Mouse (Mus musculus) MN1 (cell line): Measurements from ENCODE around the gene Slc29a1.

Experiments used
- DNase-seq: peaks from one replicate; pipeline ENCODE4 v3.0.0-alpha.2; 2016; ENCODE audit warnings: low spot score

Gene Slc29a1

GRCm38 (mm10) chr17:45568990-45569389, 30.4 kb downstream of the Slc29a1 start:
- DNase-seq = peak; percentile 40

- peak; percentile 70 for DNase-seq
These were observed 32.2 kb downstream of the Slc29a1 start for GRCm38 (mm10) chr17:45567162-45567601.

GRCm38 (mm10) chr17:45566360-45567161, 32.8 kb downstream of the Slc29a1 start:
- DNase-seq = peak; percentile 70

GRCm38 (mm10) chr17:45566031-45566359, 33.4 kb downstream of the Slc29a1 start:
- no peak for DNase-seq

GRCm38 (mm10) chr17:45565103-45565502, 34.3 kb downstream of the Slc29a1 start:
- DNase-seq = no peak

GRCm38 (mm10) chr17:45564531-45565084, 34.8 kb downstream of the Slc29a1 start:
- peak; percentile 63 for DNase-seq

- peak; percentile 99 for DNase-seq
These were observed 35.5 kb downstream of the Slc29a1 start, which contains the start of gene Slc35b2 for GRCm38 (mm10) chr17:45563655-45564530. Slc35b2 (plus strand) TSS chr17:45563874.

- peak; percentile 19 for DNase-seq
These were observed 36.2 kb downstream of the Slc29a1 start for GRCm38 (mm10) chr17:45563216-45563615.

GRCm38 (mm10) chr17:45559732-45560525, 39.5 kb downstream of the Slc29a1 start:
- DNase-seq = no peak

GRCm38 (mm10) chr17:45557998-45558862, 41.2 kb downstream of the Slc29a1 start:
- peak; percentile 46 for DNase-seq

GRCm38 (mm10) chr17:45557246-45557824, 42.1 kb downstream of the Slc29a1 start:
- no peak for DNase-seq

GRCm38 (mm10) chr17:45556514-45557245, 42.7 kb downstream of the Slc29a1 start:
- no peak for DNase-seq

- no peak for DNase-seq
These were observed 43.3 kb downstream of the Slc29a1 start for GRCm38 (mm10) chr17:45556107-45556489.

- peak; percentile 96 for DNase-seq
These were observed 43.8 kb downstream of the Slc29a1 start, which contains the start of gene Nfkbie for GRCm38 (mm10) chr17:45555452-45556106. Nfkbie (plus strand) TSS chr17:45555703.

- DNase-seq = no peak
These were observed 45.0 kb downstream of the Slc29a1 start for GRCm38 (mm10) chr17:45554420-45554819.

- DNase-seq = no peak
These were observed 46.3 kb downstream of the Slc29a1 start for GRCm38 (mm10) chr17:45553065-45553464.

- DNase-seq = peak; percentile 89
These were observed 47.5 kb downstream of the Slc29a1 start for GRCm38 (mm10) chr17:45551816-45552451.

- DNase-seq = peak; percentile 40
These were observed 48.1 kb downstream of the Slc29a1 start for GRCm38 (mm10) chr17:45551249-45551796.
